Mouse (Mus musculus) limb, embryonic 10.5 days (tissue): Measurements from ENCODE around the gene Pramef6. TPM values are rescaled to one million over a fixed set of nuclear protein-coding genes. Genes with fewer than 3 reads are reported as not detected.
"Not testable (repeated sequence)": the region's sequence is repeated elsewhere in the genome, so short reads cannot be mapped to it uniquely, and the experiment has no call there.

Source experiments
- DNase-seq: peaks from one replicate; pipeline ENCODE4 v3.0.0-alpha.2; 2017; ENCODE audit warnings: low spot score
- H3K27ac ChIP-seq: fragments of 300-500 bp; sonication (generic); 2 replicates; pipeline ENCODE4 v1.5.1; 2016; ENCODE audit warnings: mild to moderate bottlenecking
- H3K27me3 ChIP-seq: fragments of 300-500 bp; sonication (generic); 2 replicates; pipeline ENCODE4 v1.6.1; 2016; ENCODE audit warnings: low read depth, mild to moderate bottlenecking; ENCODE audit not compliant: poor library complexity, severe bottlenecking
- H3K36me3 ChIP-seq: fragments of 300-500 bp; sonication (generic); 2 replicates; pipeline ENCODE4 v1.6.1; 2016; ENCODE audit warnings: mild to moderate bottlenecking, moderate library complexity
- H3K4me1 ChIP-seq: fragments of 300-500 bp; sonication (generic); 2 replicates; pipeline ENCODE4 v1.6.1; 2016
- H3K4me3 ChIP-seq: fragments of 300-500 bp; sonication (generic); 2 replicates; pipeline ENCODE4 v1.5.1; 2016; ENCODE audit warnings: mild to moderate bottlenecking, moderate library complexity
- H3K9me3 ChIP-seq: fragments of 300-500 bp; sonication (generic); replicated peaks from 2 replicates; pipeline ENCODE4 v1.6.1; 2016; ENCODE audit warnings: mild to moderate bottlenecking
- WGBS: fragments of 180-500 bp; shearing (Covaris S2); methylation state at CpG from one replicate; pipeline ENCODE4 v1.1.7; 2016; 5-methylcytosine and 5-hydroxymethylcytosine counted together
- polyA plus RNA-seq: library from polyadenylated mRNA; unstranded; fragments of >200 nt; fragmentation: Nextera tagmentation; extraction: Ambion mirVana; gene quantifications from 2 replicates; pipeline ENCODE4 v1.2.1, GENCODE M21; 2016

Pramef6 gene
- not detected in 2 replicates for polyA plus RNA-seq

DNA sequence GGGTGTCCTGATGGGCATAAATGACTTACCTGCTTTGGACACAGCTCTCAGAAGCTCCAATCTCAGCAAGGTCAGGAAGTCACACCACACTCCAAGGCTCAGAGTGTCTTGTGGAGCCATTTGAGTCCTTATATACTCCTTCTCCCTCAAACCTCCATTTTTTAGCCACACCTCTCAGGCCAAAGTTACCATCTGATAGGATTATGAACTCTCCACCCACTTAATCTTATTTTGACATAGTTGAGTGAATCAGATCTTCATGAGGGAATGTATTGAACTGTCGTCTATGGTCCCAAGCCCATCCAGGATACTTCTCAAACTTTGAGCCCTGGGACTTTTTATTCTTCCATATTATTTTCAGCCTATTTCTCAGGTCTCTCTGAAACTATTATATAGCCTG lies at the start of gene Pramef6:
Gene Pramef6, minus strand, starts transcription at position 101 of the 400 bp plus-strand sequence.
- not testable (repeated sequence) for H3K36me3 ChIP-seq, H3K9me3 ChIP-seq, H3K27me3 ChIP-seq, DNase-seq, H3K4me3 ChIP-seq, H3K27ac ChIP-seq, H3K4me1 ChIP-seq
- whole genome bisulfite sequencing, result 90% methylated on average over 1 of the region's 1 CpGs

DNA sequence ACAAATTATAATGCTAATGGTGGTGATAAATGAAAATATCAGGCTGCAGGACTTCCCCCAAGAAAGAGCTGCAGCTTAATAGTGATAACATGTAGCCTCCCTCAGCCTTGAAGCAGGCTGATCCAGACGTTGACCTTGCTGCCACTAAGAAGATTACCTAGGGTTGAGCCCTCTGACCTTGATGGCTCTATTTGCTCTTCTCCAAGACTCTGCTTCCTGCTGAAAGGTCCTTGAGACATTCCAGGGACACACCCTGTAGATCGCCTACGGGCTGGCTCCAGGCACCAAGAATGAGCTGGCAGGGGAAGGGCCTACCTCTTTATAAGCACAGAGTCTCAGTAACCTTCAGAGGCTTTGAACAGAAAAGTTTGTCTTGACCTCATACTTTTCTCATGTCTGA lies 5.8 kb downstream of the Pramef6 start:
- H3K9me3 ChIP-seq, H3K27ac ChIP-seq, H3K4me1 ChIP-seq, DNase-seq, H3K27me3 ChIP-seq, H3K4me3 ChIP-seq, H3K36me3 ChIP-seq: not testable (repeated sequence)
- 92% methylated on average over 3 of the region's 3 CpGs for WGBS

DNA sequence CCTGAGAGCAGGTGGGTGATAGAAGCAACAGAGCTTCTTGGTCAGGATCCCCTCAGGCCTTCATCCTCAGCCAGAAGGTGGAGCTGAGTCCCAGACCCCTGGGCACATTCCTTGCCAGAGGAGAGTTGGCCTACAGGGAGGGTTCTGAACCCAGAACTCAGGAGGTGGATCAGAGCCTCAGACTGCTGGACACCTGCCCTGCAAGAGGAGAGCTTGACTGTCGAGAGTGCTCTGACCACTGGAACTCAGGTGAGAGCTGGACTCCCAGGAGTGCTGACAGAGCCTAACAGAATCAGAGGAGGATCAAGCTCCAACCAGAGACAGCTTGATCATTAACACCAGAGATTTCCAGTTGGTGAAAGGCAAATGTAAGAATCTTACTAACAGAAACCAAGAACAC lies 17.8 kb downstream of the Pramef6 start:
- not testable (repeated sequence) for H3K27me3 ChIP-seq, H3K4me3 ChIP-seq, H3K9me3 ChIP-seq, DNase-seq, H3K36me3 ChIP-seq, H3K4me1 ChIP-seq, H3K27ac ChIP-seq
- WGBS, result 89% methylated on average over 1 of the region's 1 CpGs

DNA sequence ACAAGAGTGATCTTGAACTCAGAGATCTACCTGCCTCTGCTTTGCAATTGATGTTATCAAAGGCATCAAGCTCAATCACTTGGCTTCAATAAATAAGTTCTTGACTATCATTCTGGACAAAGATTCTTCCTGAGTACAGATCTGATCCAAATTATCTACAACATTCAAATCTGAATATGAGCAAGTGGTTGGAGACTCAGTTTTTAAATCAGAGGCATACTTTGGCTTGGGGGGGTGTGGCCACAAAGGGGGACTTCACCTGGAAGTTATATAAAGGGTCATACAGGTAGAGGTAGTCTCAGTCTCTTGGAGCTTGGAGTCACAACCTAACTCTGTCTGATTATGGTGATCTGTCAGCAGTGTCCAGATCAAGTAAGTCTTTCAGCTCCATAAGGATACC lies 54.0 kb downstream of the Pramef6 start, which contains the start of gene Gm13103:
Gene Gm13103, plus strand, starts transcription at position 301 of the 400 bp plus-strand sequence.
- H3K9me3 ChIP-seq, H3K4me1 ChIP-seq, H3K27ac ChIP-seq, H3K27me3 ChIP-seq, H3K36me3 ChIP-seq, DNase-seq, H3K4me3 ChIP-seq: not testable (repeated sequence)

Other genes with a start within 250 kb of the Pramef6 start
- gene Gm13088, start 243.1 kb downstream of the Pramef6 start, polyA plus RNA-seq, result not detected in 2 replicates
- gene Gm13089, start 197.7 kb downstream of the Pramef6 start, polyA plus RNA-seq, result not detected in 2 replicates
- gene Gm13078, start 180.9 kb downstream of the Pramef6 start, polyA plus RNA-seq, result not detected in 2 replicates
- not detected in 2 replicates for gene Gm13023, start 111.0 kb downstream of the Pramef6 start, polyA plus RNA-seq
- gene Gm13084, start 84.3 kb downstream of the Pramef6 start, polyA plus RNA-seq, result not detected in 2 replicates
- gene Gm13103, start 53.9 kb downstream of the Pramef6 start, polyA plus RNA-seq, result not detected in 2 replicates
- not detected in 2 replicates for gene Pramef25, start 50.6 kb upstream of the Pramef6 start, polyA plus RNA-seq
- gene Gm13101, start 66.6 kb upstream of the Pramef6 start, polyA plus RNA-seq, result not detected in 2 replicates
- not detected in 2 replicates for gene Pramef17, start 94.0 kb upstream of the Pramef6 start, polyA plus RNA-seq
- gene Pramel4, start 158.7 kb upstream of the Pramef6 start, polyA plus RNA-seq, result not detected in 2 replicates
- gene Gm13102, start 206.1 kb upstream of the Pramef6 start, polyA plus RNA-seq, result not detected in 2 replicates